Mouse (Mus musculus): ENCODE results near the gene Urm1.

Gene Urm1

DNA sequence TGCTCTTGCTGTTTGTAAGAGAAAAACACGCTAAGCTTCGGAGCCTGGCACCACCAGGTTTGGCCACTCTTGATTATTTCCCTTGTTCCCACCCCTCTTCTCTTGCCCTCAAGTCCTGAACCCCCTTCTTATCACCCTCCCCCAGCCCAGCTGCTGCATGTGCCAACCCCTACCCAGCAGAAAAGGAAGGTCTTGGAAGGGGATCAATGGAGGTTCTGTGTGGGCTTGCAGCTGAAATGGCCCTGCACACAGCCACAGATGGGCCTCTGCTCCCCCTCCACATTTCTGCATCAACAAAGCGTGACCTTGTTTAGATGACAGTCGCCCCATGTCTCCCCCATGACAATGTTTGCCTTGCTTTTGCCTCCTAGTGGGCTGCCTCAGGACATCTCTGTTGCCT, 11.2 kb downstream of the Urm1 start:
- DNase-seq: no peak

DNA sequence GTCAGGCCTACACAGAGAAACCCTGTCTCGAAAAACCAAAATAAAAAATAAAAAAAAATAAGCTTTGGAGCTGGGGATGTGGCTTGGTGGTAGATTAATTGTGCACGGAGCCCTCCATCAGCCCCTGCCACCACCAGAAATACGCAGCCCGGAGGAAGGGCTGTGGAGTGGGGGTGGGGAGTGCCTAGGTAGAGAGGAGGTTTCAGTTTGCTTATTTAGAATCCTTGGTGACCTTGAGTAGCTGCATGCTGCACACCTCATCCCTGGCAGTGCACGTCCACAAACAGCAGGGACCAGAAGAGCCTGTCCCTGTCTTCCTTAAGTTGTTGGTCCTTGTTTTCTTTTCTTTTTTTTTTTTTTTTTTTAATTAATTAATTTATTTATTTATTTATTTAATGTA, 13.9 kb downstream of the Urm1 start:
- DNase-seq: no peak

DNA sequence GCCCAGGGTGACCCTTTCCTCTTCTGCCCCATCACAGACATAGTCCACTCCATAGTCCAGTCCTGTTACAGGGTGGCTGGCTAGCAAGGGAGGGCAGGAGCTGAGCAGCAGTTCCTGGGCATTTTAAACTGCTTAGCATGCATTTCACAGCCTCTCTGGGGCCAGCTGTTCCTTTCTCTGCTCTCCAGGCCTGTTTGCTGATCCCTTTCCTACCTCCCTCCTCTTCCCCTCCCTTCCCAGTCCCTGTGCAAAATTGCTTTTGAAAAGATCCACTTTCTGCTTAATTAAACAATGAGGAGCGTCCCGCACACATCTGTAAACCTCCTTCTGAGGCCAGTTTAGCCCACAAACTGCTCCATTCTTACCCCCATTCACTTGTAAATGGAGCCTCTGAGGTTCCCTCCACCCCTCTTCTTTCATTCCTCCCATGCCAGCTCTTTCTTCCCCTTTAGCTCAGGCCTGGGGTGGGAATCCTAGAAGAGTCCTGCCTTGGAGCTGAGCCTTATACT, 15.6 kb downstream of the Urm1 start:
- DNase-seq: no peak

DNA sequence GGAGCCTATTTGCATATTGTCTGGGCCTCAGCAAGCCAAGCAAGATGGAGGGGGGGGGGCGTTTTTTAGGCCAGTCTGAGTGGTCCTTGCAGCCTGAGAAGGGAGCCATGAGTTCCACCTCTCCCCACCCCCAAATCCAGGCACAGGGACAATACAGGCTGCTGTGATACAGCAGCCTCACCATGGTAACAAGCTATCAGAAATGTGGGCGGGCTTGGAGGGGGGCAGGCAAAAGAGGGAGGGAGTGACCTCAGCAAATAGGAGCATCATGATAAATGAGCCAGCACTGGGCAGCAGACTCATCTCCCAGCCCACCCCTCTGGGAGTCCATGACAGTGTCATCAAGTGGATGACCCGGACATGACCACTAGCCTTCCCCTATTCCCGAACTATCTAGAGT, 19.6 kb downstream of the Urm1 start:
- no peak for DNase-seq

DNA sequence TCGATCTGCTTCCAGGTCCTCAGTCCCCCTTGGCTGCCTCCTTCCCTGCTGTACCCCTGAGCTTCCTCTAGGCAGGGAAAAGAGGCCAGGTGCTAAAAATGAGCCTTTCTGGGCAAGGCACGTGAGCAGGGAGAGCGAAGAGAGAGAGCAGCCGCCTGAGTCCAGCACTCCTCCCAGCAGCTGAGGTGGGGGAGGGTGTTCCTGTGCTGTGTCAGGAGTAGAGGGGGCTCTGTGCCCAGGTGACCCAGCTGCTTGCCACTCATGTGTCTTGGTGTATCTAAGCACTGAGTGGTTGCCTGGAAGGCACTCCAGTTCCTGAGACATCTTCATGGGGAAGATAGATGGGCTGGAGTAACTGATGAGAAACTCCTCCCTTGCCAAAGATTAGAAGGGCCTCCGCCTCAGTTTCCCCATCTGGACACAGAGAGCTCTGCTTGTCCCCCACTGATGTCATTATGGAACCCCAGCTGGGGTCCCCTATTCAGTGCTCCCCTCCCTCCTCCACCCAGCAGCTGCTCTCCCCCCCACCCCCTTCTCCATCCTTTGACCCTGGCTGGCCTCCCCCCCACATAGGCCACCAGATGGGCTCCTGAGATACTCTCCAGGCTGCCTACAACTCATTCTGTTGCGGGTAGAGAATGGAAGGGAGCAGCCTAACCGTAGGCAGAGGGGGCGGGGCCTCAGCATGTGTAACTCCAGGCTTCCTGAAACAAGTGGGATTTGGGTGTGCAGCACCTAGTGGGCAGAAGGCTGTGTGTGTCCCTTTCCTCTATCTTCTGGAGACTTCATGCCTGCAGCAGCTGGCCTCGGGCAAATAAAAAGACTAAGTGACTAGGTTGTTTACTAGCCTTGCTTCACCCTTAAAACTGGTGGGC, 23.6 kb downstream of the Urm1 start:
- DNase-seq: no peak

GRCm38 (mm10) chr2:29844115-29844514, 24.2 kb downstream of the Urm1 start:
- DNase-seq: no peak

- DNase-seq: no peak
Observed at GRCm38 (mm10) chr2:29844661-29845060, 24.8 kb downstream of the Urm1 start.

DNA sequence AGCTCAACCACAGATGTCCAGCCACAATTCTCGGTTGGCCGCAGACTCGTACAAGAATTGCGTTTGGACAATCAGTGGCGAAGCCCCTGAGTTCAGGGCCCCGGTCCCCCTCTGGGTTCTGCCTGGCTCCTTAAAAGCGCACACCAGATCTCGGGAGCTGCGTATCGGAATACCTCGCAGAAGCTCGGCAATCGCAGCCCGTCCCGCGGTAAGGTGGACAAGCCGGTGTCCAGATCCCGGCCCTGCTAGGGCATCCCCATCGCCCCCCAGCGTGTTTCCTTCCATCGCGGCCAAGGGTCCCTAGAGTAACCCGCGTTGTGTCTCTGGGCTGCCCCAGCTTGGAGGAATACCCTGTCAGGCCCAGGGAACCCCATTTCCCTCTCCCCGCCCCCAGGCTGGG, 25.8 kb downstream of the Urm1 start:
- peak; percentile 24 for DNase-seq

- peak; percentile 41 to 45 for DNase-seq
Observed at GRCm38 (mm10) chr2:29846061-29846853, 26.4 kb downstream of the Urm1 start.

GRCm38 (mm10) chr2:29846911-29847310, 27.0 kb downstream of the Urm1 start:
- DNase-seq: no peak

GRCm38 (mm10) chr2:29849041-29849440, 29.2 kb downstream of the Urm1 start:
- no peak for DNase-seq

- DNase-seq: no peak
Observed at GRCm38 (mm10) chr2:29849841-29850480, 30.1 kb downstream of the Urm1 start.

GRCm38 (mm10) chr2:29852957-29853485, 33.1 kb downstream of the Urm1 start:
- DNase-seq: no peak

DNA sequence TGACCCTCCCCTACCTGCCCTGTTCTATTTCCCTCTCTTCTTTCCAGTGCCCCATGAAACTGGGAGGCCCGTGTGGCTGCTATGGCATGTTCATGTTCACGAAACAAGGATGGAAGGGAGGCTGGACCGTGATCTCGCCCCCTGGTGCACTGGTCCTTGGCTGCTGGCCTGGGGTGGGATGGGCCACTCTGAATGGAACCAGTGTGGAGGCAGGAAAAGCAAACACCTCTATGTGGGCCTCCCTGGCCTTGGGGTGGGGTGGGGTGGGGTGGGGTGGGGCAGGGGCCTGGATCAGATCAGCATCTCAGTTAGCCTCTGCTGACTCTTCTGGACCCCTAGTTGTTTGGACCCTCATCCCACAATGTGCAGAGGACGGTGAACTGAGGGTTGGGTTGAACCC, 33.9 kb downstream of the Urm1 start:
- no peak for DNase-seq

DNA sequence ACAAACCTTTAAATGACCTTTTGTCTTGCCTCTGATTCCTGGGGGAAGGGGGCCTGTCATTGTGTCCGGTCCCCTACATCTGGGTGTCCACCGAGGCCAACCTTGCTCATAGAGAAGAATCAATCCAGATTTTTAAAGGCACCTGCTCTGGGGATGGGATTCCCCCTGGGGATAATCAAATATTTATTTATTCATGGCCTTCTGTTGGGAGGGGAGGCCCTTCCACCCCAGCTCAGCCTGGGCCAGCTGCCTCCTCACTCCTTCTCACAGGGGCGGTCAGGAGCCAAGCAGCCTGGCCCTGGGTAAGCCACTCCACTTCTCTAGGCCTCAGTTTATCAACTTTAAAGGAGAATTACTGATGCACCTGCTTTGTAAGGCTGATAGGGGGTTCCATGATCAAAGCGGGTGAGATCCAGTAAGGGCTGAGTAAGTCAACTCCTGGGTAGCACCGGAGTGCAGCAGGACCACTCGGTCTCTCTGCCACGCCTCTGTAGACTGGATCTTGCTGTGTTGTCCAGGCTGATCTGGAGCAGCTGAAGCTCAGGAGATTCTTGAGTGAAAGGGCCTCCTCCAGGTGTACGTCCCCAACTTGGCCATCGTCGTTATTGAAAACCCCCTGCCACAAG, 35.8 kb downstream of the Urm1 start:
- DNase-seq: no peak

DNA sequence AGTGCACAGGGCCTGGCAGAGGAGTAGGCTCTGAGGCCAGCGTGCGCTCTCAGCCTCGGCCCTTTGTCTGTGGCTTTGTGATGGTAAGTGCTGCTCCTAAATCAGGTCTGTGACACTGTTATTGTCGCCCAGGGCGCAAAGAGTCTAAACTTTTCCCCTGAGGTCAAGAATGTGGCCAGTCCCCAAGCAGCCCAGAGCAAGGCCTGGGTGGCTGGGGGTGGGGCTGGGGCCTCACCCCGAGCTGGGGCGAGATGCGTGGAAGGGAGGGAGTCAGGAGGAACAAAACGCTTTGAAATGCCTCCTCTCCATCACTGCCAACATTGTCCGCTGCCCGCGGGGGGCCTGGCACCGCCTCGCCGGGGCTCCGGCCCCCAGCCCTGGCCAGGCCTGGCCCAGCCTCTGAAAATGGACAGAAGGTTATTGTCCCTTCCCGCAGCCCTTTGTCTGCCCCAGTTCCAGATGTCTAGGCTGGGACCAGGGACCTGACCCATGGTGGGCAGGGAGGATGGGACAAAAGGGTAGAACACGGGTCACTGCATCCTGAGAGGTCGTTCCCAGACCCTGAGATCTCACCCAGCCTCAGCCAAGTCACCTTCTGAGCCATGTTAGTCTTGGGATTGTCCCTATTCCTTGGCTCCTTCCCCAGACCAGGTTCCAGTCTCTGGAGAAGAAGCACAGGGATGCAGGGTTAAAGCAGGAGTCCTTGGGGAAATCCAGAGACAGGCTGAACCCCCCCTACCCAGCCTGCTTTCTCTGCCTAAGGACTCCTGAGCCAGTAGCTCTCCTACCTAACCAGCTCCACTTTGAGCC, 36.8 kb downstream of the Urm1 start:
- peak in 1 of 2 experiments; percentile 36 for DNase-seq

GRCm38 (mm10) chr2:29857341-29857740, 37.5 kb downstream of the Urm1 start:
- DNase-seq: no peak

DNA sequence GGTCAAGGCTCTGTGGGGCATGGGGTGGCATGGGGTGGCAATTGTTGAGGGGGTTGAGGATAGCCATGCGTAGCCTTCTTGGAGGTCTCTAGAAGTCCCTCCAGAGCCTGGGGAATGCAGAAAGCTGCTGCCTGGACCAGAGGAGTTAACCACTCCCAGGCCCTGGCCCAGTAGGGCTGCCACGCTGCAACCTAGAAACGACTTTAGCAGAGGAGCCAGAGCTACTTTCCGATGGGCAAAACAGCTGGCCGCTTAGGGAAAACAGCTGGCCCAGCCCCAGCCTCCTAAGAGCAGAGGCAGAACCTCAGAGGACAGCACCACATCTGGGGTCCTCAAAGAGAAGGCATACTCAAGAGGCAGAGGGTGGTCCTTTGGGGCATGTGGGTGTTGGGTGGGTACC, 38.1 kb downstream of the Urm1 start:
- no peak for DNase-seq

DNA sequence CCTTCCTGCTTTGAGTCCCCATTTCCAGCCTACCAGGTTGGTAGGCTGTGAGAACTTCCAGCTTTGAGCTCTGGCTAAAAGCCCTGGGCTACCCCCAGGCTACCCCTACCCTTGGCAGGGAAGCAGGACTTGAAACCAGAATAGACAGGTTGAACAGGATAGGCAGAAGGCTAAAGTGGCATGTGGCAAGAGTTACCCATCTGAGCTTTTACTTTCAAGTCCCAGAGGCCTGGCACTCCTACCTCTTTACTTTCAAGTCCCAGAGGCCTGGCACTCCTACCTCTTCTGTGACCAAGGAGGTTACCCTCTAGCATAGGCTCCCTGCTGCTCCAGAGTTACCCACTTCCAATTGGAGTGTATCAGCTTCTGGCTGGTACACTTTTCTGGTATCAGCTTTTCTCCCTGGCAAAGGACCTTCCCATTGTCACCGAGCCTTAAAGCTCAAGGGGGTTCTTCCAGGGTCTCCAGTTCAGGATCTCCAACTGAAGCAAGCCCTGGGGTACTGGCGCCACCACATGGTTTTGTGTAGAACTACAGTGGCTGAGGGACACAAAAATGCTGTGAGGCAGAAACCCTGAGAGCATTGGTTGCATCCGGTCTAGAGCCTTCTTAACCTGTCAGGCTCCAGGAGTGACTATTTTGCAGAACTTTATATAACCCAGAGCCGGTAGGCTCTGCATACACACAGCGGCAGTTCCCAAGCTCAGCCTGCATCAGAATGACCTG, 39.0 kb downstream of the Urm1 start:
- peak in 1 of 2 experiments; percentile 35 for DNase-seq

DNA sequence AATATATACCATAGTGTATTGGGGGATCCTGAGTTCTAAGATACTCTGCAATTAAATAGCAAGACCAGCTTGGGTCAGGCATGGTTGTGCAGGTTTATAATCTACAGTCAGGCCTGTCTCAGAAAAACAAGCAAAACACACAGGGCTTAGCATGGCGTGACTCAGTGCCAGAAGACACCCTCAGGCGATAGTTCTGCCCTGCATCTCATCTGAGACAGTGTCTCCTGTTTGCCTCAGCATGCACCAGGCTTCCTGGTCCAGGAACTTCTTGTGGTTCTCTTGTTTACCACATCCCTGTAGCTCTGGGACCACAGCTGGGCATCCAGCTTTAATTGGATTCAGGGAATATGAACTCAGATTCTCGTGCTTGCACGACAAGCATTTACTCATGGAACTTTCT, 45.2 kb downstream of the Urm1 start:
- no peak for DNase-seq

All from cerebellum, postnatal 25 days (tissue).